In the genomic region with DNA sequence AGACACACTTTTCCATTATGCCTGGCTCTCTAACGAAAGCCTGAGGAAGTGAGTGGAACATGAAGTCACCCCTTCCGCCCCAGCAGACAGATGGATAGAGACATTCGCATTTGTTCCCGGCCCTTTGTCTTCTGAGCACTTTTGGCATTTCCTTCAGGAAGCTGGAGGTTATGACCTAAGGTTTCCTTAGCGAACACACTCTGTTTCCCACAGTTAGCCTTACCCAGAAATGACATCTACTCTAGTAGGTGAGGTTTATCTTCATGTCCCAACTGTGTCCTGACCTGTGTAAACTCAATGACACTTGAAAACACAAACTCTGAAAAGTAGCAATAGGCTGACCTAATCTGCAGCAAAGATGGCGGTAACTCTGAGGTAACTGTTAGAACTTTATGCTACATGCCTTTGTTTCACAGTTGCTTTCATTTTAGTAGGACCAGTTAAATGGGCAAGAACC, we compare ENCODE assay signal across 9 mouse cellular contexts. TPM values are rescaled to one million over a fixed set of nuclear protein-coding genes. Genes with fewer than 3 reads are reported as not detected.
DNase-seq lines count a peak whose midpoint lies in the region.
"Had no signal": no experiment of that assay in that cellular context is flagged by ENCODE, and none has a peak within 500 bp of the region (broad histone marks: within the 10 kb centered on the region; RNA-seq: fewer than 3 reads in every experiment).

No protein-coding gene starts in this region.

- peak; percentile 49 for DNase-seq in adrenal gland, adult 8-10 months
- no peak for DNase-seq in adrenal gland, adult 18-20 months (ENCODE audit: low spot score in 2 of 2)
- peak; percentile 15 for DNase-seq in embryo, embryonic 10.5 days (ENCODE audit: low spot score)
- peak; percentile 56 for DNase-seq in induced T-regulatory cell, adult 2 months (ENCODE audit: low read depth)
- DNase-seq in lung, adult 18-20 months: peak; percentile 65 to 73
- no peak for DNase-seq in left cerebral cortex, postnatal 10 days (ENCODE audit: extremely low spot score in 1 of 2, low spot score in 2 of 2)
- no peak for DNase-seq in cerebellum, adult 18-20 months
- no peak for DNase-seq in left cerebral cortex, adult 11 months (ENCODE audit: low spot score)
- DNase-seq: retina, postnatal 1 day had no signal

- intact Hi-C loops in left cerebral cortex, postnatal 10 days (cut with DNase I): no loop called here

RNA-seq across cellular contexts. Expression of a gene that starts 5.7 kb away (rescaled TPM):
- total RNA-seq in adrenal gland, adult 8-10 months (2022): 10 to 100 TPM; 14.7 to 17.5 (median 15.3) TPM
- total RNA-seq in adrenal gland, adult 18-20 months (2021): 10 to 100 TPM; 16.8 to 25.6 TPM
- total RNA-seq in left cerebral cortex, postnatal 10 days (2021): 10 to 100 TPM; 49.3 to 56.3 TPM

Comparison
In these comparisons a context has a peak if more than half of its experiments do, and no peak if none do; other contexts are left out.
1. DNase-seq: peak in adrenal gland, adult 8-10 months (single experiment), embryo, embryonic 10.5 days (single experiment), induced T-regulatory cell, adult 2 months (single experiment) and lung, adult 18-20 months (2 of 2); none in adrenal gland, adult 18-20 months (0 of 2), left cerebral cortex, postnatal 10 days (0 of 2), cerebellum, adult 18-20 months (0 of 2) and left cerebral cortex, adult 11 months (single experiment).